Mouse (Mus musculus) spleen, postnatal 4 days (tissue): ENCODE data around the gene Akap11.

ENCODE experiments used
- DNase-seq, 2 experiments: peaks; one replicate each; pipeline ENCODE4 v3.0.0; 2022; ENCODE audit warnings: low spot score in 2 of 2

Gene Akap11

DNA sequence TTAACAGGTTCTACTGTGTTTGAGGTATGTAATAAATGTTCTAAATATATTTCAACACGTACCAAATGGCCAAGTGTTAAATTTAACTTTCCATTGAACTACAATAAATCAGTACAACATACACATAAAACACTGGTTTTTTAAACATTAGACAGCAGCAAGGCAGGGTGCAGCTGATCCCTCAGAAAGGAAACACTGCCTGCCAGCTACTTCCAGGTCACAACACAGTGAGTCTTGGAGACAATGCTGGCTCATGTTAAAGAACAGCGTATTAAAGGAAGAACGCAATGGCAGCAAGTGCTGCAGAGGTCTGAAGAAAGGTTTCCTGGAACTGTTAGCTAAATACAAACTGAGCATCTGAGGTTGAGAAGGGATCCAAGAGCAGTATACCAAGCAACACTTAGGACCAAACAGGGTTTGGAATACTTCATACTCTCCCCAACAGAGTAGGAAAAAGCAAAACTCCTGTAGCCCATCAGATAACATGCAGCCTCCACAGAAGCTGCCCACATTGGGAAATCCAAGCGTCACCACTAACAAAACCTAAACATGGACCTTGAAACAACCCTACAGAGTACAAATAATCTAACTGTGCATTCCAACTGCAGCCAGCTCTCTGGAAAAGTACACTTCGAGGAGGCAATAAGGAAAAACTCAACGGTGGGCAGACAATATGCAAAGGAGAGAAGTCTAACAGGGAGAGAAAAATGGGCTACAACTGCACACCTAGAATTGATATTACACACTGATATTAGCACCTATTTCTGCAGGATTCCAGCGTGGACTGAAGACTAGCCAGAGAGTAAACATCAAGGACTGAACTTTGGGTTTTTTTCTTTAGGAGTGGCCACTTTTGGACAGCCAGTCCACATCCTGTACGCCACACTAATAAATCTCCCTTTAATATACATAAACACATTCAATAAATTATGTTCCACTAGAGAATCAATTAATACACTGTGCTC is 7.9 kb downstream of the Akap11 start:
- DNase-seq, result no peak

DNA sequence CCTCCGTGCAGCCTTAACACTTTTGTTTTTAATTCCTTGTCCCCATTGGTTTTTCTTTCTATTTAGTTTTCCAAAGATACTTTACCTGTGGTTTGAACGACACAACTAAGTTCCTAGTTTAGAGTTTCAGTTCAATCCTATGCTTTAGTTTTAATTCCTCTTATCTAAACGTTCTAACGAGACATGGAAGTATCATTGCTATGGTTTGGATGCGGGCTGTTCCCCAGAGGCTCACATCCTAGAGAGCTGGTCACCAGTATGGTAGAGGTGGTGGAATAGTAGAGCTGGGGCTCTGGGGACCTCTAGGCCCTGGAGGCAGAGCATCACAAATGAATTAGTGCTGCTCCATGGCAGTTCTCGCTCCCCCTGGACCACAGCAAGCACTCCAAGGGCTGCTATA is 9.7 kb downstream of the Akap11 start:
- no peak for DNase-seq

DNA sequence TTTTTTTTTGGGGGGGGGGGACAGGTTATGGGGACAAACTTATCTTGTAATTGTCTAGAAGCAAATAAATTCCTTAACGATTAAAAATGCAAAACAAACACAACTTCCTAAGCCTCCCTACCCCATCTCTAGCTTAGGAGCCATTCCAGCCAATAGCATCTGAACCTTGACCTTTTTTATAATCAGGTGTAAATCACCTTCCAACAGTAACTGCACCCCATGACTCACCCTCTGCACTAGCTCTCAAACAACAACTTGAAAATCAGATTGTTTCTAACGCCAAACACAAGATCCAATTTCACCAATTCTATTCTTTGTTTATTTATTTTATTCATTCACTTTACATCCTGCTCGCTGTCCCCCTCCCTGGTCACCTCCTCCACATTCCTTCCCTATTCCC is 10.1 kb downstream of the Akap11 start:
- DNase-seq, result no peak

DNA sequence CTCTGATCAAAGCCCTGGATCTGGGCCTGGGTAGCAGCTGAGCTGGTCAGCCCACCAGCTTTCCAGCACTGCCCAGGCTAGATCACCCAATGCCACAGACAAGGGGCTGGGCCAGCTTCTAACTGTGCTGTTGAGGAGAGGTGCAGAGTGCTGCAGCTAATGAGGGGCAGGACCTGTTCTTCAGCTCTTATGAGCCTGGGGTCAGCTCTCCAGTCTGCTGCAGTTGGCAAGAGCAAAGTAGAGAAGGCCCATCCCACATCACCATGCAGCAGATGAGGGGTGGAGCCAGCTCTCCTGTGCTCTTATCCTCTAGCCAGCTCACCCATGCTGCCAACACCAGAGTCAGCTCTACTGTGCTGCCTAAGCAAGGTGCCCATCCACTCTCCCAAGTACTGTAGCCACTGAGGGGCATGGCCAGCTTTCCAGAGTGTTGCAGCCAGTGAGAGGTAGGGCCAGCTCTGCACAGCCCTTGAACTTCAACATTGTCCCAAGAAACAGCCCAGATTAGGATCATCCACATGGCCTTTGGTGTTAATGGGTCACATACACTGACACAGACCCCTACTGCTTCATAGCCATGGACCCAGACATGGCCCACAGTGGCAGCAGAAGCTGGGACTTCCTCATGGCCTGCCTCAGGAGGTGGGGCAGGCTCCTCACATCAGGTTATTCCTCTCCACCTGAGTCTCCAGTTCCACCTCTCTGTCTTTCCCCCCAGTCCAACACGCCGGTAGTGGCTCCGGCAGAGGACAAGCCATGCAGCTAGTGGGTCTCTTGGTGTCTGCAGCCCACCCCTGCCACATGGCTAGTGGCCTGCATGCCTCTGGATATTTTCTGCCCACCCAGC is 10.8 kb downstream of the Akap11 start:
- DNase-seq, result no peak

DNA sequence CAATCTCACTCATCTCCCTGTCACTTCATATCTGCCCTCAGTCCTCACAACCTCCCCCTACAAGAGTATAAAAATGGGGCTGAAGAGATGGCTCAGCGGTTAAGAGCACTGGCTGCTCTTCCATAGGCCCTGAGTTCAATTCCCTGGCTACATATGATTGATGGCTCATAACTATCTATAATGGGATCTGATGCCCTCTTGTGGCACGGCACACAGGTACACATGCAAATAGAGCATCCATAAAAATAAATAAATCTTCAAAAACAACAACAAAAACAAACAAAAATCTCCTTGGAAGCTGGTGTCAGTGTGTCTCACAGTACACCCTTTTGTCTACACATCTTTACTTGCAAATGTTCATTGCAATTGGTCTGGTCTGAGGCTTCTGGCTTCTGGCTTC is 11.5 kb downstream of the Akap11 start:
- DNase-seq, result no peak

DNA sequence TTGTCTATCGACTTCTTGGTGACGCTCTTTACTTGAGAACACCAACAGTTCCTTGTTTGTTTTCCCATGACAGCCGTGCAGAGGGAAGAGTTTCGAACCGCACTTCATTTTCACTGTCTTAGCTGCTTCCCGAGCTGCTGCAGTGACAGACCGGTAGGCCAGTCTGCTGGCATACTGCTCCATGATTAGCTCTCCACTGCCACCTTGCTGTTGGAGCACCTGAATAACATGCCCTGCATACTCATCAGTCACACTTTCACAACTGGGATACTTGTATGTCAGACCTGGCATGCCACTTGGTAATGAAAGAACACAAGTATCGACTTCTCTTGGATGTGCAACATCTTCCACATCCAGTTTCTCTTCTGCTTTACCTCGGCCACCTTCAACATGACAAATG is 25.9 kb downstream of the Akap11 start:
- no peak for DNase-seq

DNA sequence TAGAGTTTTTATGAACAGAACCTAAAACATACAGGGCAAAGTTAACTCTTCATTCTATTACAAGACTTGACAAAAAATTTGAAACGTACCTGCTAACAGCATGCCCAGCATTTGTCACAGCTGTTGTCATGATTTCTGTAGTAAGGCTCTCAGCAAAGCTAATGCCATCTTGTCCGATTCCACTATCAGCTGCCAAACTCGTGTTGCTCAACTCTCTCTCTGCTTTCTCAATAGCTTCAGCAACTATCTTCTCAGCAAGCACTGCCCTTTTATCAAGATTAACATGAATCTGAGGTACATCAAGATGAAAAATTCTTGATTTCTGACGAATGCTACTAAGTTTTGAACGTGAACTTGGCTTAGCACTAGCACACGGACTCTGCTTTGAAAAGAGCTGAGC is 26.8 kb downstream of the Akap11 start:
- no peak for DNase-seq

DNA sequence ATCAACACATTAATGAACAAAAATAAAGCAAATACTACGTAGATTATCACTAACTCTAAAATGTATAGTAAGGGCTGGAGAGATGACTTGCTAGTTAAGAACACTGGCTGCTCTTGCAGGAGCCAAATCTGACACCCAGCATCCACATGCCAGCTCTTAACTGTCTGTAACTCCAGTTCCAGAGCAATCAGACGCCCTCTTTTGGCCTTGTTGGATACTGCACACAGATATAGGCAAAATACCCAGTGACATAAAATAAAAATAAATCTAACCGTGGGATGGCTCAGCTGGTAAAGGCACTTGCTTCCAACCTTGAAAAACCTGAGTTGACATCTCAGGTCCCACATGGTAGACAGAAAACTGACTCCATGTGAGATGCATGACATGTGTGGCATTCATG is 36.0 kb downstream of the Akap11 start:
- DNase-seq, result no peak

DNA sequence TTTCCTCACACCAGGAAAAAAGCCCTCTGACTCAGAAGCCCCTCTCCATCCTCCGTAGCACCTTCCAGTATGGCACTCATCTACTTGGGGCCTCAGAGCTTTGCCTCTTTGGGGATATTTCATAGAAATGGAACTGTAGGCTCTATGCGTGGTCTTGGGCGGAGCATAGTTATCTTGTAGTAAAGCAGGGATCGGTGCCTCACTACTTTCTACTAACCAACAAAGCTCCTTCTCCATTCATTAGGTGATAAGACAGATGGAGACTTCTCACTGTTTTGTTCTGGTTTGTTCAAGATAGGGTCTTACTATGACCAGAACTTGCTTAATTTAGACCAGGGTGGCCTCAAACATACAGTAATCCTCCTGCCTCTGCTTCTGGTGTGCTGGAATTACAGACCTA is 39.9 kb downstream of the Akap11 start:
- no peak for DNase-seq

DNA sequence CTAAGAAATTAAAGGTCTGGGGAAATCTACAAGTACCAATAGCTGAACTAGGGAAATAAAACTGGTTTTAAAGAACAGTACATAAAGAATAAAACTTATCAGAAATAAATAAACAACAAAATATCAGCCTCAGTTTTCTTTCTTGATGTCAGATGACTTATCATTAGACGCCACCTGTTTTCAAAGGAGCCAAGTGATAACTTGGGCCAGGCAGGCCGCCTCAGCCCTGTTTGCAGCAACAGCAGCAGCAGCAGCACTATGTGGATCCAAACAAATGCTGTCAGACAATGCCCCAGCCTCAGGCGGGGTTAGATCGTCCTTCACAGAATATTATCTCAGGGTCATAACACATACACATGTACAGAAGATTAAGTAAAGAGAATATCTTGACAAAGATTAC is 41.4 kb downstream of the Akap11 start:
- DNase-seq, result peak; percentile 33 to 59

DNA sequence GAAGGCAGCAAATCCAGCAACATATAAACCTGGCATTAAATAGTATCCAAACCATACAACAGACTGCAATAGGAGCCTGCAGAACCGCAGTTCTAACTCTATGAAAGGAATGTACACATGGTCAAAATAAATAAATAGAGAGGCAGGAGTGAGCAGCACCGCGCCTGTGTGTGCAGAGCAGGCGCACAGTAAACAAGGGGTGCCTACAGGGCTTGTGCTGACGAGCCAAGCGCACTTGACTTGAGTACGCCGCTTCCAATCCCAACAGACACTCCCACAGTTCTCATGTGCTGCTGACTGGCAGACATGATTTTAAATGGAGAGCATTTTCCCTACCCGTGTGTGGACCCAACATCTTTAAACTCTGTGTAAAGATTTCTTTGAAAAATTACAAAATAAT is 44.0 kb downstream of the Akap11 start:
- DNase-seq, result peak in 1 of 2 experiments; percentile 38

DNA sequence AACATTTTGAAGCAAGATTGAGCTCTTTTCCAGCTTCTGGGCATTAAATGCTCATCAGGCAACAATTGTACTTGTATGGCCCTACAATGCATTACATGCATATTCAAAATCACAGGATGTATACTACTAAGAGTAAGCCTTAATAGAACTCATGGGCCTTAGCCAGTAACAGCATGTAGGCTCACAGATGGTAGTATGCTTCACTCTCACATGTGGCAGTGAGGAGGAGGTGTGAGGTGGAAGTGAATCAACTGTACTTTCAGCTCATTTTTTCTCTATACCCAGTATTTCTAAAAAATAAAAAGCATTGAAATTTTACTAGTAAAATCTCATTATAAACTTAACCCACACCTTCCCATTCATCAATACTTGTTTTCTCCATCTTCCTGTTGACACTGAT is 45.2 kb downstream of the Akap11 start:
- DNase-seq, result no peak

DNA sequence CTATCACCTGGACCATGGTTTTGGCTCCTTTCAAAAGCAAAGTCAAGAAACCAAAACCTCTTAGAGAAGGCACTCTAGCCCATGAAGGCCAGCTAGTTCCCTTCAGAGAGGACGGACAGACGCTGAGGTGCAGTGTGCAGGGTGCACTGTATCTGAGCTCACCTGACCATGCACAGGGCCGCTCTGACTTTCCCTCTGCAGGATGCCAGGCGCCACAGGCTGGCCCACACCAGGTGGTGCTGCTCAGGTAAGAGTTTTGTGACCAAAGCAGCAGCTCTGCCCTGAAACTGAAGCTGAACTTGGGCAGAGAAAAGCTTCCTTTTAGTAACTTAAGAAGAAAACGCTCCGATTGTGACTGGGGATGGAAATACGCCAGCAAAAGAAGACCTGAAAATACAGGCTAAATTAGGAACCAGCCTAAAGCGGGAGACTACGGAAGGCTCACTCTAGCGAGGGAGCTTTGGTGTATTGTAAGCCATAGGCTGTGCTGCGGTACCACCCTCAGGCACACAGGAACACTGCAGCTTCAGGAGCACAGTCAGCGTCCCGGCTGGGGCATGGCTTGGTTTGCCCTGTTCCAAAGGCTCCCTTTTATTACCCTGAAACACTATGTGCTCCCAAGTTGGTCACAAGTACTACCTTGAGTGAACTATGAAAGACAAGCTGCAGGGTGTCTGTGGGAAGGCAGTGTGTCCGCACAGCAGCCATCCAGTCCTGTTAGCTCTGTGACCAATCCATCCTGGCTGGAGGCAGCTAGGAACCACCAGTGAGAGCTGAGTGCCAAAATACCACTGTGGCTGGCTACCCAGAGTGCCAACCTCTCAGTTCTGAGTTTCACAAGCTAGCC is 54.0 kb downstream of the Akap11 start:
- peak; percentile 24 to 65 for DNase-seq

DNA sequence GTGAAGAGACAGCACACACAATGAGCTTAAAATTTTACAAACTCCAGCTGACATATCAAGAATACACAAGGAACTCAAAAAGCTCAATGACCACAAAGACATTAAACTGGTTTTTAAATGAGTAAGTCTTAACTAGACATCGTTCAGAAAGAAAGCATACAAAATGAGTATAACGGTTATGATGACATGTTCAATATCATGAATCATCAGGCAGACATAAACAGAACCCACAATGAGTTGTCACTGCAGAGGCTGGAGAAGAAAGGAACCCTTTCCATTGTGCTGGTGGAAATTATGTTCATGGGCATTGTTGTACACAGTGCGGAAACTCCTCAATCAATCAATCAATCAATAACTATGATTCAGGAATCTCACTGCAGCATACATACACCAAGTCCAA is 62.5 kb downstream of the Akap11 start:
- no peak for DNase-seq

DNA sequence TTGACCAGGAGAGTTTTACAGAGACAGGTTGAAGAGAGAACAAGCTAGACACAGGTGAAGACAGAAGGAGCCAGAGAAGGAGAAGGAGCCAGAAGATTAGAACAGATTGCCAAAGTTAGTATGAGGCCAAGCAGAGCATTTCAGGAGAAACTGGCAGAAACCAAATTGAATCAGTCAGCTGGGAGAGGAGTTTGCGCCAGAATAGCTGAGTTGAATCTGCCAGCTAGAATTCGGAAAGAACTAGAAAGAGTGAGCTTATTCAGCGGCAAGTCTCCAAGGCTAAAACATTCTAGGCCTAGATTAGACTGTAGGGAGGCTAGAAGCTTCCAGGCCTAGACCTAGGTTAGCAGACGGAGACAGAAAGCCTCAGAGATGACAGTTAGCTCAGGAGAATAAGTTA is 65.9 kb downstream of the Akap11 start:
- DNase-seq, result no peak

DNA sequence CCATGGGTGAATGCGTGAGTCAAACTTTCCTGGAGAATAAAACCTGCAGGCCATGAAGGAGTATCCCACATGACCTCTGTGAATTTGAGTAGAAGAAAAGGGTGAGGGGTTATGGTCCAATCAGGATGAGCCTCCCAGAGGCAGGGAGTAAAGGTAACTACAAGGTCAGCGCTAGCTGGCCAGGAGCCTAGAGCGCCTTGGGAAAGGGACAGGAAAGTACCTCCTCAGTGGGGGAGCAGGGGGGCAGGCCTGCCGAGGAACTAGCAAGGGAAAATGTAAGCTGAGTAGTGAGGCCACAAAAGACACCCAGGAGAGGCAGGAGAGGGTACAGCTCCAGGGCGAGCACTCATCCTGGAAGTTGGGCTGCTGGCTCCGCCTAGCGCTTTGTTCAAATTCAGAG is 67.6 kb downstream of the Akap11 start:
- DNase-seq, result no peak

DNA sequence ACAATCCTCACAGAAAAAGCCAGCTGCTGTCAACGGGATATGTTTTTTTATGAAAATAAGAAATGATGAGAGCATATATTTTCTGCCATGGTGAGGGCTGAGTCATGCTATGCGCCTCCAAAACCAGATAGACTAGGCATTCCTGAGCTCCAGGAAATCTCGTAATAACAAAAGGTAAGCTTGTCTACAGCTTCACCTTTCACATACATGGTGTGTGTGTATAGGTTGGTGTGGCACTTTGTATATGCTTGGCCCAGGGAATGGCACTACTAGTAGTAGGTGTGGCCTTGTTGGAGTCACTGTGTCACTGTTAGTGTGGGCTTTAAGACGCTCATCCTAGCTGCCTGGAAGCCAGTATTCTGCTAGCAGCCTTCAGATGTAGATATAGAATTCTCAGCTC is 68.6 kb downstream of the Akap11 start:
- DNase-seq, result no peak

DNA sequence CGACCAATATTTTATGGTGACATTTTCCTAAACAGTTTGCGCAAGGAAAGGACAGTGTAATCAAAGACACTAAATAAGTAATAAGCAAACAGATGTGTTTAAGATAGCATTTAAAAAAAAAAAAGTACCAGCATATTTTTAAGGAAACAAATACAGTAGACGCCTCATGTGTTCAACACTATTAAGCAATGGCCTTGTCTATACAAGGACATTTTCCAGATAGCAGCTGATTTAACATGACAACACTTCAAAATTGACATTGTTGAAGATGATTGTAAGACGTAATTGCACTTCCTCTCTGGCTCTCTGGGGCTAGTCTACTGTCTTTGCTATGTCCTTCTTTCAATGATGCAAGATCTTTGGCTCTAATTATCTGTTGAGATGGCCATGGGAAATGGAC is 72.3 kb downstream of the Akap11 start:
- DNase-seq, result no peak

DNA sequence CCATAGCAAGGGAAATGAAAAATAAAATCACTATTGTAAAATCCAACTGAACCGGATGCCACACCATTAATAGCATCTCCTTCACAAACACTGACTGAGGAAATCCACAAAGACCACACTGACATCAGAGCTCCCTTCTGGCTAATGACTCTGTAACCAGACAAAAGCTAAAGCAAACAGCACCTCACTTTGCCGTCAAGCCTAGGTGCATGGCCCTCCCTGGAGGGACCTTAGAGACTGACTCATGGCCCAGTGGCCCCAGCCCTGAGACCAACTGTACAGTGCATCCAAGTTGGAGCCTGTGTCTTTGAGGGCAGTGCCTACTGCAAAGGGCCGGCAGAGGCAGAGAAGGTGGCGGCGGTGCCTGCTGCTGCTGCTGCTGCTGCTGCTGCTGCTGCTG is 77.5 kb downstream of the Akap11 start:
- no peak for DNase-seq

DNA sequence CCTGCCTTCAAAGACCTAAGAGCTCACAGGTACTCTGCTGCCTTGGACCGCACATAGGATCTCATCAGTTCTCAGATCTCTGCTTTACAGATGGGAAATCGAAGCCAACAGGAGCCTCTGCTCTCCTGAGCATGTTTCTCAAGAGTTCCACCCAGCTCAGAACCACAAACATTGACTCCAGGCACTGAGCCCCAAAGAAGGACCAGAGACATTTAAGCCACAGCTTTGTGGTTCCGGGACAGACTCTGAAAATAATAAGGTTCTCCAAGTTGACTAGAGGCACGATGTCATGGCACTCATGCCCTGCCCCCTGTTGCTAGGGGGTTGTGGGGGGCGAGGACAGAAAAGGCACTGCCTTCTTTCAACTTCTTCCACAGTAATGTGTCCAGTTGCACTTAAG is 77.9 kb downstream of the Akap11 start:
- DNase-seq, result no peak

DNA sequence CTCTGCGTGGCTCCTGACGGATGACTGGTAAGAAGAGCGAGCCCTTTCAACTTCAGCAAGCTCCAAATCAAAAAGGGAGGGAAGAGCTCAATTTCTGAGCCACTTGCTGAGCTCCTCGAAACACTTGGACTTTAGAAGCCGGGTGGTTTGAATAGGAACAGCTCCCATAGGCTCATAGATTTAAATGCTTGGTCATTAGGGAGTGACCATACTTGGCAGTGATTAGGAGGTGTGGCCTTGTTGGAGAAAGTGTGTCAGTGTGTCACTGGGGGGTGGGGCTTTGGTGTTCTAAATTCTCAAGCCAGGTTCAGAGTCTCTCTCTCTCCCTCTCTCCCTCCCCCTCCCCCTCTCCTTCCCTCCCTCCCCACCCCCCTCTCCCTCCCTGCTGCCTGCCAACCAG is 81.6 kb downstream of the Akap11 start:
- DNase-seq, result no peak

DNA sequence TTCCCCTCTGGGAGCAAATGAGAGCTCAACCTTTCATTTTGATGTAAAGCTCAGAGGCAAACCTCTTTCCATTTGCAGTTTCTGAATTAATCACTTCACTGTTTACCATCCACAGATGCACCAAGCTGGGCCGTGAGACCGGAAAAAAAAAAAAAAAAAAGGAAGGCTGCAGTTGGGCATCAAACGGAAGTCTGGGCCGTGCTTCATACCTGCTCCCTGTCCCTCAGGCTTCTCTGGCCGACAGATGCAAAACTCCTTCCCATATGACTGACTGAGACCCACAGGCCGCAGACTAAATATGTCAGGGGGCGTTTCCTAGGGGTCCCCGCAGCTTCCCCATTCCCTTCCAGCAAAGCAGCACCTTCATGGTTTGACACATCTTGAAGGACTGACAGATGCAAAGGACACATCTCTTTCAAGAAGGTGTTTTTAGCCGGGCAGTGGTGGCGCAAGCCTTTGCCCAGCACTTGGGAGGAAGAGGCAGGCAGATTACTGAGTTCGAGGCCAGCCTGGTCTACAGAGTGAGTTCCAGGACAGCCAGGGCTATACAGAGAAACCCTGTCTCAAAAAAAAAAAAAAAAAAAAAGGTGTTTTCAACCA is 87.7 kb downstream of the Akap11 start:
- DNase-seq, result no peak
